Mouse (Mus musculus) layer of hippocampus, adult 11-12 months (tissue): ENCODE data around the gene 1700020L24Rik.
A peak's percentile ranks its signal among the peaks of the same experiment; 100 is the strongest.

Experiments used
- DNase-seq: peaks from one replicate; pipeline ENCODE4 v3.0.0; 2022; ENCODE audit warnings: low spot score

The 1700020L24Rik gene

GRCm38 (mm10) chr11:83441235-83441634 lies 3.8 kb downstream of the 1700020L24Rik start:
- DNase-seq = peak; percentile 57

GRCm38 (mm10) chr11:83442596-83443267 lies 5.3 kb downstream of the 1700020L24Rik start:
- peak; percentile 81 for DNase-seq

GRCm38 (mm10) chr11:83443824-83444223 lies 6.3 kb downstream of the 1700020L24Rik start:
- no peak for DNase-seq

- no peak for DNase-seq
Observed at GRCm38 (mm10) chr11:83445001-83445400, 7.5 kb downstream of the 1700020L24Rik start.

- DNase-seq = no peak
Observed at GRCm38 (mm10) chr11:83447612-83448011, 10.1 kb downstream of the 1700020L24Rik start.

GRCm38 (mm10) chr11:83448021-83448926 lies 10.8 kb downstream of the 1700020L24Rik start:
- DNase-seq = no peak

GRCm38 (mm10) chr11:83448927-83449236 lies 11.4 kb downstream of the 1700020L24Rik start:
- DNase-seq = no peak

- DNase-seq = no peak
Observed at GRCm38 (mm10) chr11:83449298-83449697, 11.8 kb downstream of the 1700020L24Rik start.

GRCm38 (mm10) chr11:83450550-83450949 lies 13.1 kb downstream of the 1700020L24Rik start:
- DNase-seq = no peak

- no peak for DNase-seq
Observed at GRCm38 (mm10) chr11:83451281-83451680, 13.8 kb downstream of the 1700020L24Rik start.

- DNase-seq = no peak
Observed at GRCm38 (mm10) chr11:83454548-83454947, 17.1 kb downstream of the 1700020L24Rik start.

- DNase-seq = no peak
Observed at GRCm38 (mm10) chr11:83455608-83456007, 18.1 kb downstream of the 1700020L24Rik start.

- no peak for DNase-seq
Observed at GRCm38 (mm10) chr11:83457257-83457656, 19.8 kb downstream of the 1700020L24Rik start.

GRCm38 (mm10) chr11:83457912-83458601 lies 20.6 kb downstream of the 1700020L24Rik start:
- no peak for DNase-seq

- no peak for DNase-seq
Observed at GRCm38 (mm10) chr11:83461462-83462027, 24.1 kb downstream of the 1700020L24Rik start.

- DNase-seq = no peak
Observed at GRCm38 (mm10) chr11:83462711-83463244, 25.3 kb downstream of the 1700020L24Rik start, which contains the start of gene Mmp28. TSS of gene Mmp28 (minus strand) at chr11:83463071.

- no peak for DNase-seq
Observed at GRCm38 (mm10) chr11:83465976-83466375, 28.5 kb downstream of the 1700020L24Rik start.

- DNase-seq = peak; percentile 44
Observed at GRCm38 (mm10) chr11:83467120-83467652, 29.7 kb downstream of the 1700020L24Rik start.

GRCm38 (mm10) chr11:83468765-83469164 lies 31.3 kb downstream of the 1700020L24Rik start:
- DNase-seq = no peak

GRCm38 (mm10) chr11:83471766-83472165 lies 34.3 kb downstream of the 1700020L24Rik start:
- DNase-seq = no peak
